Mouse (Mus musculus) mesoderm, embryonic 11.5 days (tissue): ENCODE results near the gene Vmn2r32.
"Not testable (repeated sequence)": the region's sequence is repeated elsewhere in the genome, so short reads cannot be mapped to it uniquely, and the experiment has no call there.

Experiments used
- DNase-seq: peaks from one replicate; pipeline ENCODE4 v3.0.0-alpha.2; 2012; ENCODE audit warnings: low read depth, low spot score

Vmn2r32 gene

DNA sequence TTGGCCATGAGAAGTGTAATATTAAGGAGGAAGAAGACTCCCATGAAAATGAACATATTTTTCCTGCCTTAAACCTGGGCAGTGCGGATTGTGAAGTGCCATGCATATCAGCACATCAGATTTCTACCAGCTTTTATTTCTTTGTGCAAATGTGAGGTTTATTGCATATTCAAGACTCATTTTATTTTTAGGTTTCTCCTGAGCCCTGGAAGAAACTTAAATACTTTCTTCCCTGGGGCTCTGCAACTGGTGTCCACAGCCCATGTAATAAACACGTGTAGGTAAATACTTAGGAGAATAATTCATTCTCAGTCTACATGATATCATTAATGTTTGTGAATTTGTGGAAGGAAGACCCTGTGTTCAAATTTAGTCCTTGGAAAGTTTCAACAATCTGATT, at the start of gene Vmn2r32:
Gene Vmn2r32 (minus strand): TSS at position 101 of the 400 bp plus-strand sequence.
- not testable (repeated sequence) for DNase-seq
